Mouse (Mus musculus) layer of hippocampus, adult 9-11 months (tissue): ENCODE measurements around the gene Ltbp2.

Experiments
- DNase-seq: peaks from one replicate; pipeline ENCODE4 v3.0.0; 2022

Gene Ltbp2

GRCm38 (mm10) chr12:84876481-84877121 lies at the start of gene Ltbp2:
TSS of gene Ltbp2 (minus strand) at chr12:84876532.
- DNase-seq: peak; percentile 55

- peak; percentile 39 for DNase-seq
Observed at GRCm38 (mm10) chr12:84924324-84924723, 48.0 kb upstream of the Ltbp2 start.

DNA sequence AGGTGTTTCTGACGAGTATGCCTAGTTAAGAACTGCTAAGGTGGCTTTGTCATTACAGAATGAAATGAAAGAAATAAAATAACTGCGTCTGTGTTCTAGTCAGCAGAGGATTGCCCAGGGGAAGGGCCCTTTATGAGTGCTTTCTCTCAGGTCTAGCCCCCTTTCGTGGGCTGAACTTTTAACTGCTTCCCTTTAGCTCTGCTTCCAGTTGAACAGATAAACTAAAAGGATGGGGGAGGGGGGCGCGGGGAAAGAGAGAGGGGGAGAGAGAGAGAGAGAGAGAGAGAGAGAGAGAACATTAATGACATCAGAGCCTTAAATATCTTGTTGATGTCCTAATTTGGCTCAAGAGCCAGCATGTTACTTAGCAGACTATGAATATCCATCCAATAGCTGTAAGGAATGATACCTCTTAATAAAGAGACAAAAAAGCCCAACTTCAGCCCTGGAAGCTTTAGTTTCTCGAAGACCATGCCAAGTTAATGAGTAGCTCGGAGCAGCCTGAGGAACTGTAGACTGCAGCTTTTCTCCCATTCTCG lies 45.6 kb upstream of the Ltbp2 start:
- no peak for DNase-seq

GRCm38 (mm10) chr12:84918809-84919208 lies 42.5 kb upstream of the Ltbp2 start:
- no peak for DNase-seq

- no peak for DNase-seq
Observed at GRCm38 (mm10) chr12:84917799-84918198, 41.5 kb upstream of the Ltbp2 start.

DNA sequence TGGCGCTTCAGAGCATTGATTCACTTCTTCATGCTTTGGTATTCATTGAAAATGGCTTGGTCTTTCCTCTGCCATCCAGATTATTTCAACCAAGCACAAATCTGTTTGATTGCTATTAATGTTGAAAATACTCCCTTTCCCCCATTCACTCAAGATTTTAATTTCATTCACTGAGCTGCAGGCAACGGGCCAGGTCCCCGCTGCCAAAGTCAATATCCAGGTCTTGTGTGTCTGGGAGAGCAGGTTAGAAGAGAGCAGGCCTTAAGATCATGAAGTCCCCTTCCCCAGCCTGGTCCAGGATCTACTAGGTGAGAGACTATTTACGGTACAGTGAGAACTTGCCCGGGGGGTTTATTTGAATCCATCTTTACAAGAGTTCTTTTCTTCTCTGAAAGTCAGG lies 38.6 kb upstream of the Ltbp2 start:
- DNase-seq: no peak

GRCm38 (mm10) chr12:84912652-84913104 lies 36.3 kb upstream of the Ltbp2 start:
- no peak for DNase-seq

GRCm38 (mm10) chr12:84911640-84912039 lies 35.3 kb upstream of the Ltbp2 start:
- DNase-seq: no peak

DNA sequence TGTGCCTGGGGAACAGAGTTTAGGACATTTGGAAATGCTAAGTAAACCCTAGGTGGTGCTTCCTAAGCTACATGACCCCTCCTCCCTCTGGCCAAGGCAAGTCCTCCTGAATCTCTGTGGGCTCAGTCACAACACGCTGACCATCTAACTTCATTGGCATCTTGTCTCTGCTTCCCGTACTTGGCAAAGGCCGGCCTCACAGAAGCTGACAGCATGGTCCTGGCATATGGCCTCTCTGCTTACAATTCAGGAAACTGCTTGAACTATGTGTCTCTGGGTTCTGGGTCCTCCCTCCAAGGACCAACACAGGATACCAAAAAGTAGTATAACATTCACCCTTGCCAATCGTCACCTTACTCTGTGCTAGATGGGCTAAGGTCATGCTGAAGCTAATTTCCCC lies 33.7 kb upstream of the Ltbp2 start:
- no peak for DNase-seq

DNA sequence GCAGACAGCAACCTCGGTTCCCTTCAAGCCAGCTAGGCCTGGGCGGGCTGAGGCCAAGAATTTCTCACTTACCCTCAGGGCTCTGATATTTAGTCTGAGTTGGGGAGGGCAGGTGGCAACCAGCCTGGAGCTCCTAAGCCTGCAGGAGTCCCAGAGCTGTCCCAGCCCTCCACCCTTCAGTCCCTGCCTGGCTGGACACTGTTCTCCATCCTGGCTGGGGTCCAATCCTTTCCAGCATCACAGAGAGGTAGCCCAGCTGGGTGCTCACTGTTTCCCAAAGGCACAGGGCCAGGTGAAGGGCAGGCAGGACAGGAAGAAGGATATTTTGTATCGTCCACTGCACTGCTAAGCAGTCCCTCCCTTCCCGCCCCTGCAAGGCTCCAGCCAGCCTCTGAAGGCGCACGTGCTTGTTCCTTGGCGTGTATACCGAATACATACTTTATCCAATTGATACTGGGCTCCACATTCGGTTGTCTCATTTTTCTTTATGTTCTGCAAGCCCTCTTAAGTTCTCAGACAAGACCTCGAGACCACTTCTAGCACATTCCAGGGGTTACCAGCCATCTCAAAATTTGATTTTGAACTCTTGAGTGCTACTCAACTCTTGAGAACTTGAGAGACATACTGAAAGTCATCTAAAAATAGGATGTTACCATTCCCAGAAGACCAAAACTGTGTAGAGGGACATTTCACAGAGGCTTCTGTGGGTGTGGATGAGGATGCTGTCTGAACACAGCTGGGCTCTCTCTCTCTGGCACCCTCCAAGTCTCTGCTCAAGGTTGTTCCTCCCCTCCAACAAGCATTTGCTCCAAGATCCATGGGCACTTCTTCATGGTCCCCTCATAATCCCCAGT lies 31.5 kb upstream of the Ltbp2 start:
- no peak for DNase-seq

- DNase-seq: no peak
Observed at GRCm38 (mm10) chr12:84907024-84907626, 30.8 kb upstream of the Ltbp2 start.

DNA sequence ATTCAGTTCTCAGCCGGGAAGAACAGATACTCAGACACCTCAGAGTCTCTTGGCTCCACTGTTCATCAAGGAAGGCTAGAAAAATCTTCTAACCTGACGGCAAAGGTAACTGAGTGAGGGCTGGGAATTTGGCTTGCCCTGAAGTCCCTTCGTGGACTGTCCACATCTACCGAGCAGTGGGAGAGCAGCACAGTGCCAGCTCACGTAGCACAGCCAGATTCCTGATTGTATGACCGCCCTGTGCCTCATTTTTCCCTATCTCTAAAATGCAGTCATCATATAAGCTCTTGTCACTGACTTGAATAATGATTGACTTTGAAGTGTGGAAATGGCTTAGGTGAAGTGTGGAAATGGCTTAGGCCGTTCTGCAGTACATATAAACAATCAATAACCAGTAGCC lies 28.1 kb upstream of the Ltbp2 start:
- DNase-seq: no peak

DNA sequence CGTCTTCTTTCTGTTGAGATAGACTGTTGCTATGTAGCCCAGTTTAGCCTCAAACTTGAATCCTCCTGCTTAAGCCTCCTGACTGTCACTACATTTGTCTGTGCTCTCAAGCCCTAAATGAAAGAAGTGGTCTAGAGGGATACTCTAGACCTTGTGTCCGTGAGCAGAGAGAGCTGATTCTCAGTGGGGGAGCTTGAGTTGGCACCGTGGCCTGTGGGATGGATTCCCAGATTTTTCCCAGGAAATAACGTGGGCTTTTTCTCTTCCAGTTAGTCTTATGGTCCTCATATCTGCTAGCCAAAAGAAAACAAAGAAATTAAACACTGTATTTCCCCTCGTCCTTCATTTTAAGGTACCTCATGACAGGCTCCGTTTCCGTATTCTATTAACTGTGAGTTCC lies 24.0 kb upstream of the Ltbp2 start:
- DNase-seq: no peak

DNA sequence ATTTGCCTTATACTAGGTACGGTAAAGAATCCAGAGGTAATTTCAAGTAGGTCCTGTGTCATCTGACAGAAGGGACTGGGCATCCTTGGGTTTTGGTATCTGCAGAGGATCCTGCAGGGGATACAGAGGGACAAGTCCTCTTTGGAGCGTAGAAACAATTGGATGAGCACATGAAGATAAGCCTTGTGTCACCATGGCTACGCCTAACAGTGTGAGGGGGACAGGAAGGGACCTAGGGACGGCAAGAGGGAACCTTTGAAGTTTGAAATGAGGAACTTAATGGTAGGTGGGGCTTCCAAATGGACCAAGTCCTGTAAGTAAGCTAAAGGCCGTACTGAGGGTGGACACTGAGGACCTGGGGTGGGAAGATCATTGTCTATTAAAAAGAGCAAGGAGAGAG lies 21.0 kb upstream of the Ltbp2 start:
- no peak for DNase-seq

- no peak for DNase-seq
Observed at GRCm38 (mm10) chr12:84896235-84896634, 19.9 kb upstream of the Ltbp2 start.

DNA sequence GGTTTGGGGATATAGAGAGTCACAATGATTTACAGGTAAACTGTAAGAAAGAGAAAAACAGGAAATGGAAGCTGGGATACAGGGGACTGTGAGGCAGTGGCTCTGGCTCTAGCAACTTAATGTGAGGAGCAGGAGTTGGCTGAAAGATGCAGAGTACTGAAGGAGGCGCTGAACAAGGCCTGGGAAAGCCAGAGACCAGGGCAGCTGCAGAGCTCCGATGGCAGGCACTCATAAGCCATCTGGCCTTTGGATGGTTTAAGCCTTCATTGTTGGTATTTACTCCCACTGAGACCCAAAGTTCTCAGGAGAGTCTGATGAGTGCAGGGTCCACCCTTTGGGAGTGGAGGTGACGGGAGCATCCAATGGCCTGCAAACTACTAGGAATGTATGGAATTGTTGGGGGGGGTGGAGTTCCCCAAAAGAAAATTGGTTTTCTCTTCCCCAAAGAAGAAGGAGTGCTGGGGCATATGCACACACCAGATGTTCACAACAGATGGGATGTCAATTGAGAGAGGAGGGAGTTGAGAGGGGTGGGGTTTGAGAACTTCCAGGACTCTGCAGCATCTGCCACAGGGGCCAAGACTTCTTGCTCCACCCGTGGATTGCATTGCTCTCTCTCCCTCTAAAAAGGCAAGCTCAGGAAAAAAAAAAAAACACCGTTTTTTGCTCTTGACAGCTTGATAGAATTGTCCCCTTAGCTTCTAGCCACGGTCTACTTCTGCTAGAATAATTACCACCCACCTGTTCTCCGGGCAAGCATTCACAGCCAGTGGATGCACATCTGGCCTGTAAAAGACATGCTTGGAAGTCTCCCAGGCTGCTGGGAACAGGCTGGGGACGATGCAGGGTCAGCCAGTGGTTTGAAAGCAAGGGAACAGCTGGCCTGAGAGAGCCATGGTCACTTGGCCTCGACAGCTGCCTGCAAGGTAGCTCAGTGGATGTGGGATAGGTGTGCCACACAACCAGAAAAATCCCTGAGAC lies 17.6 kb upstream of the Ltbp2 start:
- no peak for DNase-seq

- DNase-seq: no peak
Observed at GRCm38 (mm10) chr12:84890289-84890688, 14.0 kb upstream of the Ltbp2 start.

DNA sequence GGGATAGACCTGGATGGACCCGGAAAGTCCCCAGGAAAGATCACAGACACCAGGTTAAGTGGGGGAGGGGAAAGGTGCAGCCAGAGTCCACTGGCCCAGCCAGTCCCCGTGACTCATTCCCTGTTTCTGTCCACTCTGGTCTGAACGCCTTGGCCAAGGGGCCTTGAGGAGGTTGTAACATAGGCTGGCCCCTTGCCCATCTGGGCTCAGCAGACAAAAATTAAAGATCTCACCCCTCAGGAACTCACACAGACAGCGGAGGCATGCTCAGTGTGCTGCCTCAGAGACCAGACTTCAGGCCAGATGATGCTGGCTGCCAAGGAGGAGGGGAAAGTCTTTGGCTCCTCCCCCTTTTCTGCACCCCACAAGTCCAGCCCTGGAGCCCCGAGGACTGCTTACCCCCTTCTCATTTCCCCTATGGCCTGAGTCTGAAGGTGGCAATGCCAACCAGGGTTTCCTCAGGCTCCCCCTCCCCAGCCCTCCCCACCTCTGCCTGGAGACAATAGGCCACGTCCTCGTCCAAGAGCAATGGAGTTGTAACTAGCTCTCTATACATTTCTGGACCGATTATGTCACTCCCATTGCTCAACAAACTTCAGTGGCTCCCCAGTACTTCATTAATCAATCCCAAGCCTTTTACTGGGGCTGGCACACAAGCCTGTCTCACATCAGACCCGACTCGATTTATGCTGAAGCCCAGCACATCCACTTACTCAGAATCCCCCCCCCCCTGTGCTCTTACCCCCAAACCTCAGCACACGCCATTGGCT lies 9.0 kb upstream of the Ltbp2 start:
- no peak for DNase-seq

GRCm38 (mm10) chr12:84884423-84885076 lies 8.2 kb upstream of the Ltbp2 start:
- no peak for DNase-seq

DNA sequence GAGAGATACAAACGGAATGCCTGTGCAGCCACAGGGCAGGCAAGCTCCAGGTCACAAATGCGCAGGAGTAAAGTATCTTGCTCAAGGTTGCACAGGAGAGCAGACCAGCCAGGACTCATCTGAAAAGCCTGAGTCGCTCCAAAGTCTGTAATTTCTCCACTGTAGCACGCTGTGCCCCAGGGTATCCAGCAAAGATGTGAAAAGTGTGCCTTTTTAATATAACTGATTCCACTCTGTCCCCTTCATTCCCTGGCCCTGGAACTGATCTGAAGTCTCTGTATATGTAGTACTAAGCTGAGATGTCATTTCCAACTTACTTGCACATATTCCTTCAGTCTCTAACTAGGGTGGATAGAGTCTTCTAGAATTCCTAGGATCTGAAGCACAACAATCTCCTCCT lies 6.5 kb upstream of the Ltbp2 start:
- DNase-seq: no peak

DNA sequence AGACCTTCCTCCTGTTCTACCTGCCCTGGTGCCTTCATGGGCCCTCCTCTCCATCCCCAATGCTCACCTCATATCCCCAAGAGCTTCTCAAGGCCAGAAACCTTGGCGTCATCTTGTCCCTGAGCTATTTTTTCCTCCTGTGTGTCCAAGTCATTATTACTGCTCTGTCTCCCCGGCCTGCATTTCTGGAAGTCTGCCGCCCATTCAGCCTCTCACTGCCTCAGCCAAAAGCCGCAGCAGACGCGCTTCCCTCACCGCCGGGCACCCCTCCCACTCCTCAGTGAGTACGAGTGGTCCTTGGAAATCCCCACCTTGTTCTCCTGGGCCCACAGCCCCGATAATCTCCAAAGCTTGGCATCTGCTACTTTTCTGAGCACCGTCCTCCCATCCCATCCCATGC lies 3.8 kb upstream of the Ltbp2 start:
- DNase-seq: no peak
